Mouse (Mus musculus) MEL (cell line): ENCODE measurements around the gene Prrg2.
A peak's percentile ranks its signal among the peaks of the same experiment; 100 is the strongest.

Experiments
- BHLHE40 ChIP-seq: IDR thresholded peaks from 2 replicates; pipeline ENCODE4 v1.6.1; 2012; ENCODE audit warnings: low read depth, mild to moderate bottlenecking, inconsistent platforms, low read length, improper control_type of control experiment, borderline replicate concordance
- CHD1 ChIP-seq: IDR thresholded peaks from 2 replicates; pipeline ENCODE4 v1.6.1; 2012; ENCODE audit warnings: low read depth, mild to moderate bottlenecking, inconsistent platforms, low read length, improper control_type of control experiment
- CHD2 ChIP-seq: IDR thresholded peaks from 2 replicates; pipeline ENCODE4 v1.6.1; 2011; ENCODE audit warnings: low read length, improper control_type of control experiment
- CTCF ChIP-seq, 3 experiments: IDR thresholded peaks in 2 of 3; conservative IDR thresholded peaks in 1 of 3; 2 replicates each; pipeline ENCODE4 v1.5.1; 2011 to 2012; ENCODE audit warnings: low read length in 3 of 3, low read depth in 2 of 3, mild to moderate bottlenecking in 2 of 3, improper control_type of control experiment in 1 of 3, inconsistent platforms in 1 of 3, mixed read lengths in 1 of 3, moderate library complexity in 1 of 3; ENCODE audit not compliant: control insufficient read depth in 1 of 3, insufficient read depth in 1 of 3, poor library complexity in 1 of 3, severe bottlenecking in 1 of 3
- E2F4 ChIP-seq: IDR thresholded peaks from 2 replicates; pipeline ENCODE4 v1.6.1; 2011; ENCODE audit warnings: low read depth, low read length, improper control_type of control experiment, borderline replicate concordance
- EP300 ChIP-seq, 2 experiments: IDR thresholded peaks; 2 replicates each; pipeline ENCODE4 v1.6.1; 2011; ENCODE audit warnings: improper control_type of control experiment in 2 of 2, low read length in 2 of 2, low read depth in 1 of 2, mild to moderate bottlenecking in 1 of 2
- POLR2A ChIP-seq, 2 experiments: IDR thresholded peaks; 2 replicates each; pipeline ENCODE4 v1.6.1; 2011 to 2012; ENCODE audit warnings: low read length in 2 of 2, mild to moderate bottlenecking in 2 of 2, control low read depth in 1 of 2, improper control_type of control experiment in 1 of 2, low read depth in 1 of 2, moderate library complexity in 1 of 2; ENCODE audit not compliant: control insufficient read depth in 1 of 2, insufficient read depth in 1 of 2, poor library complexity in 1 of 2
- POLR2AphosphoS2 ChIP-seq: IDR thresholded peaks from 2 replicates; pipeline ENCODE4 v1.6.1; 2011; ENCODE audit warnings: low read length, improper control_type of control experiment
- POLR2AphosphoS5 ChIP-seq: IDR thresholded peaks from 2 replicates; pipeline ENCODE4 v1.6.1; 2012; ENCODE audit warnings: low read depth, borderline replicate concordance, mild to moderate bottlenecking, inconsistent platforms, low read length, moderate library complexity, mixed read lengths
- USF1 ChIP-seq: IDR thresholded peaks from 2 replicates; pipeline ENCODE4 v1.6.1; 2014; ENCODE audit warnings: low read depth, mild to moderate bottlenecking, inconsistent platforms, low read length, improper control_type of control experiment, moderate library complexity
- ZC3H11A ChIP-seq: IDR thresholded peaks from 2 replicates; pipeline ENCODE4 v1.6.1; 2012; ENCODE audit warnings: low read depth, mild to moderate bottlenecking, inconsistent platforms, low read length, improper control_type of control experiment
- ZKSCAN1 ChIP-seq: IDR thresholded peaks from 2 replicates; pipeline ENCODE4 v1.6.1; 2012; ENCODE audit warnings: low read depth, mild to moderate bottlenecking, inconsistent platforms, low read length, improper control_type of control experiment, moderate library complexity

GRCm38 (mm10) chr7:45072230-45072629 is 9.8 kb upstream of the Prrg2 start:
- TF ChIP-seq POLR2A (IDR thresholded peaks at IDR 0.05; ENCODE audit: control insufficient read depth in 1 of 2, insufficient read depth in 1 of 2, low read depth in 1 of 2, low read length in 2 of 2, poor library complexity in 1 of 2) (no peak), CTCF (IDR thresholded peaks at IDR 0.05 in 2 of 3, conservative IDR thresholded peaks at IDR 0.05 in 1 of 3; ENCODE audit: control insufficient read depth in 1 of 3, insufficient read depth in 1 of 3, low read depth in 2 of 3, low read length in 3 of 3, poor library complexity in 1 of 3, severe bottlenecking in 1 of 3) (peak; percentile 54 to 63 (median 62)), EP300 (IDR thresholded peaks at IDR 0.05; ENCODE audit: low read depth in 1 of 2, low read length in 2 of 2) (no peak), USF1 (no peak), ZC3H11A (no peak), CHD1 (no peak), E2F4 (no peak), POLR2AphosphoS2 (no peak), CHD2 (no peak), POLR2AphosphoS5 (no peak), ZKSCAN1 (no peak), BHLHE40 (no peak)
